Mouse (Mus musculus): ENCODE measurements around the gene Gm47955. TPM values are rescaled to one million over a fixed set of nuclear protein-coding genes. Genes with fewer than 3 reads are reported as not detected.

Gene Gm47955
- not detected in 2 replicates for polyA plus RNA-seq (2012; rRNA removed)

GRCm38 (mm10) chr1:82959870-82960385 lies at the start of gene Gm47955:
TSS of gene Gm47955 (plus strand) at chr1:82960286.

GRCm38 (mm10) chr1:82913025-82913424 lies 47.1 kb upstream of the Gm47955 start, which contains the start of gene A030005L19Rik:
TSS of gene A030005L19Rik (plus strand) at chr1:82913325.

GRCm38 (mm10) chr1:82924650-82925049 lies 35.4 kb upstream of the Gm47955 start, which contains the start of gene A030014E15Rik:
TSS of gene A030014E15Rik (plus strand) at chr1:82924917.

GRCm38 (mm10) chr1:82931326-82931725 lies 28.8 kb upstream of the Gm47955 start, which contains the start of gene Gm6217:
TSS of gene Gm6217 (minus strand) at chr1:82931399.

GRCm38 (mm10) chr1:82943295-82943694 lies 16.8 kb upstream of the Gm47955 start, which contains the start of gene A030003K21Rik:
TSS of gene A030003K21Rik (minus strand) at chr1:82943388.

GRCm38 (mm10) chr1:82955913-82956312 lies 4.2 kb upstream of the Gm47955 start, which contains the start of gene Gm7544:
TSS of gene Gm7544 (minus strand) at chr1:82956013.

GRCm38 (mm10) chr1:83000306-83000705 lies 40.2 kb downstream of the Gm47955 start, which contains the start of gene Gm47959:
TSS of gene Gm47959 (plus strand) at chr1:83000548.

Other genes with a start within 250 kb of the Gm47955 start
- 46.4 and 62.3 TPM in 2 replicates for gene Mff, start 235.4 kb upstream of the Gm47955 start, polyA plus RNA-seq (2012; rRNA removed)
- gene Tm4sf20, start 191.8 kb upstream of the Gm47955 start, polyA plus RNA-seq (2012; rRNA removed): 71.0 and 88.4 TPM in 2 replicates
- 1.1 and 1.7 TPM in 2 replicates for gene Gm47791, start 189.0 kb upstream of the Gm47955 start, polyA plus RNA-seq (2012; rRNA removed)
- gene Agfg1, start 120.8 kb upstream of the Gm47955 start, polyA plus RNA-seq (2012; rRNA removed): 21.0 and 28.9 TPM in 2 replicates
- gene A030005L19Rik, start 47.0 kb upstream of the Gm47955 start, polyA plus RNA-seq (2012; rRNA removed): 0.90 and 0.91 TPM in 2 replicates
- not detected in 2 replicates for gene A030014E15Rik, start 35.4 kb upstream of the Gm47955 start, polyA plus RNA-seq (2012; rRNA removed)
- gene Gm6217, start 28.9 kb upstream of the Gm47955 start, polyA plus RNA-seq (2012; rRNA removed): not detected in 2 replicates
- not detected in 2 replicates for gene A030003K21Rik, start 16.9 kb upstream of the Gm47955 start, polyA plus RNA-seq (2012; rRNA removed)
- not detected in 2 replicates for gene Gm7544, start 4.3 kb upstream of the Gm47955 start, polyA plus RNA-seq (2012; rRNA removed)
- not detected in 2 replicates for gene Gm47959, start 40.3 kb downstream of the Gm47955 start, polyA plus RNA-seq (2012; rRNA removed)
- gene Slc19a3, start 78.2 kb downstream of the Gm47955 start, polyA plus RNA-seq (2012; rRNA removed): 0.10 and 0.25 TPM in 2 replicates
- not detected in 2 replicates for gene Krtap28-10, start 82.2 kb downstream of the Gm47955 start, polyA plus RNA-seq (2012; rRNA removed)
- gene Gm47969, start 84.6 kb downstream of the Gm47955 start, polyA plus RNA-seq (2012; rRNA removed): not detected in 2 replicates
- gene A030005K14Rik, start 99.1 kb downstream of the Gm47955 start, polyA plus RNA-seq (2012; rRNA removed): not detected in 2 replicates
- not detected in 2 replicates for gene Krtap28-13, start 100.6 kb downstream of the Gm47955 start, polyA plus RNA-seq (2012; rRNA removed)
- gene Ccl20, start 156.5 kb downstream of the Gm47955 start, polyA plus RNA-seq (2012; rRNA removed): 7.9 and 9.1 TPM in 2 replicates
- 0.08 TPM in 1 of 2 replicates, not detected in the other for gene Daw1, start 199.5 kb downstream of the Gm47955 start, polyA plus RNA-seq (2012; rRNA removed)

All from colon, adult 2 months (tissue).